Mouse (Mus musculus) induced T-regulatory cell, adult 2 months (primary cell): ENCODE results near the gene Sytl1.

Experiments
- DNase-seq: peaks from one replicate; pipeline ENCODE4 v3.0.0-alpha.2; 2012; ENCODE audit warnings: low read depth

The Sytl1 gene

GRCm38 (mm10) chr4:133247806-133248449 is 15.0 kb downstream of the Sytl1 start:
- DNase-seq: peak; percentile 38

- DNase-seq: no peak
Observed at GRCm38 (mm10) chr4:133247072-133247471, 15.8 kb downstream of the Sytl1 start.

GRCm38 (mm10) chr4:133244289-133244688 is 18.6 kb downstream of the Sytl1 start:
- no peak for DNase-seq

- DNase-seq: no peak
Observed at GRCm38 (mm10) chr4:133243538-133243937, 19.4 kb downstream of the Sytl1 start.

- no peak for DNase-seq
Observed at GRCm38 (mm10) chr4:133242710-133243109, 20.2 kb downstream of the Sytl1 start.

GRCm38 (mm10) chr4:133241910-133242309 is 21.0 kb downstream of the Sytl1 start:
- DNase-seq: no peak

DNA sequence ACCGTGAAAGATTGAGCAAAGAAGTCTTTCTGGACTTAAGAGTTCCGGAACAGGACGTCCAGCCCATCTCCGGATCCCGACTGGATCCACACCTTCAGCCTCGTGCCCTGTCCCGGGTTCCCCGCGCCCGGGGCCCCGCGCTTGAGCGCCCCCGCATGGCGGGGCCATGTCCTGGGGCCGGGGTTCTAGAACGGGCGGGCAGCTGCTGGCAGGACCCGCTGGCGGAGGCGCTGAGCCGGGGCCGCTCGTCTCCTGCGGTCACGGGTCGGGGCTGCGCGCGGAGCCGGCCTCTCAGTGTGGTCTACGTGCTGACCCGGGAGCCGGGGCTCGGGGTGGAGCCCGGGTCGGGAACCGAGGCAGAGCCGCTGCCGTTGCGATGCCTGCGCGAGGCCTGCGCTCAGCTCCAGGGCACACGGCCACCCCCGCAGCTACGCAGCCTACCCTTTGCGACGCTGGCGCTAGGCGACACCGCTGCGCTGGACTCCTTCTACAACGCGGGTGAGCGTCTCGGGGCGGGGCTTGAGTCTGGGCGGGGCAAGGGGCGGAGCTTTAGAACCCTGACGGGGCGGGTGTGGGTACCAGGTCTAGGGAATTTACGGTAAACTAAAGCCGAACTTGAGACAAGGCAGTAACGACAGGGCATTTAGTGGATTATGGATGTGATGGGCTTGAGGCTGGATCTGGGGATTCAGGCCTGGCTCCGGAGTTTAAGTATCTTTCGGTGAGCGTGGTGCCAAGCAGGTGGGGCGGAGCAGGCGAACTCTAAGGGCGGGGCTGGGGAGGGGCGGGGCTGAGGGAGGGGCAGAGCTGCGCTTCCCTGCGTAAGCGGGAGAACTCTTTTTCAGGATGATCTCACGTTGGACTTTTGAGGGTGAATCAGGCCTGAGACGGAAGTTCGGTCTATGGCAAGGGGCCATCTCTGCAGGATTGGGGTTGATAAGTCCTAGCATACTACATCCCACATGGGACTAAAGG is 21.7 kb downstream of the Sytl1 start:
- DNase-seq: peak; percentile 92

GRCm38 (mm10) chr4:133240490-133240921 is 22.4 kb downstream of the Sytl1 start, which contains the start of gene Map3k6:
Gene Map3k6, plus strand, starts transcription at chr4:133240818.
- no peak for DNase-seq

DNA sequence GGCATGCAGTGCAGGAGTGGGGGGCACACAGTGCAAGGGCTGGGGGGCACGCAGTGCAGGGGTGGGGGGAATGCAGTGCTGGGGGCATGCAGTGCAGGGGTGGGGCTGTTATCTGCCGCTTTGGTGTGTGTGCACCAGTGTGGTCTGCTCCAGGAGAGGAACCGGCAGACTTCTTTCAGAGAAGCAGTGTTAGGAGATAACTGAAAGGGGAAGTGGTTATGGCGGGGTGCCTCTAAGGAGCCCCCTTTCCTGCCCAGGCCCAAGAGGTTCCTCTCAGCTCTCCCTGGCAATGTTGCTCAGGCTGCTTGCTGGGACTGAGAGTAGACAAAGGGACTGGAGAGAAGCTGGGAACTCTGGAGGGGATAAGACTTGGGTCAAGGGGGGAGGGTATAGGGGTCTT is 25.0 kb downstream of the Sytl1 start:
- no peak for DNase-seq

DNA sequence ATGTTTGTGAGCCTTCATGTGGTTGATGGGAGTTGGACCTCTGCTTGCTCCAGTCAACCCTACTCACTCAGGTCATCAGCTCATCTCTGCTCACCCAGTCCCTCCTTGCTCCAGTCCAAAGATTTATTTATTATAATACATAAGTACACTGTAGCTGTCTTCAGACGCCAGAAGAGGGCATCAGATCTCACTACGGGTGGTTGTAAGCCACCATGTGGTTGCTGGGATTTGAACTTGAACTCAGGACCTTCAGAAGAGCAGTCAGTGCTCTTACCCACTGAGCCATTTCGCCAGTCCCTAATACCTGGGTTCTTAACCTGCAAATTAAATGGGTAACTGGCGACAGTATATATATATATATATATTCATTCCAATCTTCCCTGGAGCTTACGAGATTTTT is 27.5 kb downstream of the Sytl1 start:
- no peak for DNase-seq

- DNase-seq: no peak
Observed at GRCm38 (mm10) chr4:133234771-133235170, 28.1 kb downstream of the Sytl1 start.

- DNase-seq: peak; percentile 67
Observed at GRCm38 (mm10) chr4:133233285-133233976, 29.5 kb downstream of the Sytl1 start.

GRCm38 (mm10) chr4:133229582-133229981 is 33.3 kb downstream of the Sytl1 start:
- DNase-seq: no peak

DNA sequence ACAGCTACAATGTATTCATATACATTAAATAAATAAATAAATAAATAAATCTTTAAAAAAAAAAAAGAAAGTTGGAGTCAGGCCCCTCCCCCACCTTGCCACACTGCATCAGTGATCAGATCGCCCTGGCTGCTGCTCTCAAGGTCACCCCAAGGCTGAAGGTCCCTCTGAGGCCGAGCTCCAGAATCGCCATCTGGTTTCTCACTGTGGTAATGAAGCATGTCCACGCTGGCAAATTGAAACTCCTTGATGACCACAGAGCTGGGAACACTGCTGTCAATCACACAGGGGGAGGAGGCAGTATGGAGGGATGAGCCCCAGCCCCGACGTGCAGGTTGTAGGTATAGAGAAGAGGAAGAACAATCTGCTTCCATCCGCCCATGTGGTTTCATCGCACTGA is 35.3 kb downstream of the Sytl1 start:
- DNase-seq: no peak

- no peak for DNase-seq
Observed at GRCm38 (mm10) chr4:133226073-133226472, 36.8 kb downstream of the Sytl1 start.

- DNase-seq: no peak
Observed at GRCm38 (mm10) chr4:133223875-133224274, 39.0 kb downstream of the Sytl1 start.

DNA sequence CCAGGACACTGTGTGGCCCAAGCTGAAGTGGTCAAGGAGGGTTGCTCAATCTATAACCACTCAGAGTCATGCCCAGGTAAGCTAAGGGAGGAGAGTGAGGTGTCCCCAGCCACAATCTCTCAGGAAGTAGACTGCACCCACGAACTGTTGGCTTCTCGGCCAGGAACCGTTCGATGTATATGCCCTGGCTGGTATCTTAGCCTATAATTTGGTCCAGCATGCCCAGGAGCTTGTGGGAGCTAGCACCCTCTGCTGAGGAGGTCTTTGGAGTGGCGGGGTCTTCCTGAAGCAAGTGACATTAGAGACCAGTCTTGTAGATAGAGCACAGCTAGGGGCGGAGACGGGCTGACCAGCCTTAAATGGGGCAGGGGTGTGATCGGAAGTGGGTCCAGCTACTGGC is 41.2 kb downstream of the Sytl1 start:
- DNase-seq: no peak

- DNase-seq: peak; percentile 17
Observed at GRCm38 (mm10) chr4:133220656-133221055, 42.3 kb downstream of the Sytl1 start.

- DNase-seq: no peak
Observed at GRCm38 (mm10) chr4:133218745-133219144, 44.2 kb downstream of the Sytl1 start.

DNA sequence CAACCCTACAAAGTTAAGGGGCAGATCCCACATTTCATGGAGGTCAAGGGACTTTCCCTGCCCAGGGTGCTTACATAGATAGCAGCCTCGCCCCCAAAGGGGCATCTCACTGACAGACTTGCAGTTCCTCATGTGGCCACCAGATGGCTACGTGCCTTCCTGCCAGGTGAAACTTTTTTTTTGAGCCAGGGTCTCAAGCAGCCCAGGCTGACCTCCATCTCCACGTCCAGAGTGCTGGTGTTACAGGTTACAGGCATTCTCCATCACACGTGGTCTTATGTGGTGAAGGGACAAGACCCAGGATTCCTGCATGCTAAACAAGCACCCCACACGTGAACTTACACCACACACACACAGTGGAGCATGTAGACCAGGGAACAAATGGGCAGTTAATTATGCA is 45.3 kb downstream of the Sytl1 start:
- peak; percentile 84 for DNase-seq

DNA sequence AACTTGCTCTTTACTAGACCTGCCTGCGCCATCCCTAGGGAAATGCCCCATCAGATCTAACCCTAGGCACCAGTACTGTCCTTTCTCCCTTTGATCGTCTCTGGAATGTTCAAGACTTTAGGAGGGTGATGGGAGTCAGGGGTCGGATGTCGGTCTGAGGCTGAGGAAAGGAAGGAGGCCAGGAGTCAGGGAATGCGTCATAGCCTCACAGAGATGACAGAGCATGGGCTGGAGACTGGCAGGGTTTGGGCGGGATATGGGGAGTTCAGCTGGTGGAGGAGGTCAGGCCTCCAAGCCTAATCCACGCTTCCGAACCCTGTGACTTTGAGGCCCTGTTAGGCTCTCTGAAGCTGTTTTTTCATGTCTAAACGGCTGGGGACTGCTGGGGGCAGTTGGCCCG is 49.3 kb downstream of the Sytl1 start:
- no peak for DNase-seq

GRCm38 (mm10) chr4:133213268-133213590 is 49.7 kb downstream of the Sytl1 start:
- DNase-seq: no peak
